Mouse (Mus musculus) erythroblast, embryonic 14.5 days (primary cell): Measurements from ENCODE around the gene Vps53.

Experiments
- GATA1 ChIP-seq: IDR thresholded peaks from 2 replicates; pipeline ENCODE4 v1.6.1; 2012; ENCODE audit warnings: low read length, inconsistent platforms, mixed read lengths
- TAL1 ChIP-seq: IDR thresholded peaks from 3 replicates; pipeline ENCODE4 v1.6.1; 2012; ENCODE audit warnings: low read length, inconsistent platforms, mixed read lengths

DNA sequence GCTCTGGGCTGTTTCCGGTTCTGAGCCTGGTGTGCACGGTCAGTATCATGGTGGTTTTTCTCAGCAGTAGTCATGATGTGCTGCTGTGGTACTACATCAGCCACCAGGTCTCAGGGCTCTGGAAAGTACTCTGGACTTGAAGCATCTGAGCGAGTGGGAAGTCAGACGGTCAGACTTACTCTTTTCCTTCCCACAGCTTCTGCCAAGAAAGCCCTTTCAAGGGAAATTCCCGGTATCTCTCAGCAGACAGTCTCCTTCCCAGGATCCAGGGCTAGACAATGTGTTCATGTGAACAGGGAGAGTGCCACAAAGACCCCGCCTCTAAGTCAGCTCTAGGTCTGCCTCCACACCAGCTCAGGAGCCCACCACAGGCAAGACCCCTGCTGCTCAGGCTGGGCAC lies 134.1 kb downstream of the Vps53 start:
- TF ChIP-seq TAL1 (no peak), GATA1 (no peak)
